In genomic region chr3:52170847-52171246, GRCm38 (mm10) we compare ENCODE assay signal across 19 mouse cellular contexts.
"Had no signal": no experiment of that assay in that cellular context is flagged by ENCODE, and none has a peak within 500 bp of the region (broad histone marks: within the 10 kb centered on the region; RNA-seq: fewer than 3 reads in every experiment).

No protein-coding gene starts in this region.

- DNase-seq: liver, postnatal 0 days; lung, adult 2 months; lung, postnatal 14 days; lung, postnatal 36 days; midbrain, embryonic 14.5 days; right cerebral cortex, postnatal 14 days; right cerebral cortex, postnatal 4 days; spleen, adult 18-20 months; thymus, adult 18-20 months; thymus, postnatal 14 days; thymus, postnatal 36 days had no signal

- ATAC-seq: lung, postnatal 0 days; midbrain, embryonic 16.5 days had no signal

- H3K27ac ChIP-seq: lung, embryonic 15.5 days; macrophage; midbrain, embryonic 12.5 days; neural tube, embryonic 12.5 days had no signal

- H3K9me3 ChIP-seq: lung, embryonic 15.5 days; megakaryocyte, embryonic 14.5 days; midbrain, embryonic 12.5 days; neural tube, embryonic 12.5 days had no signal

- H3K27me3 ChIP-seq: lung, embryonic 15.5 days; midbrain, embryonic 12.5 days; neural tube, embryonic 12.5 days had no signal

- H3K4me2 ChIP-seq: lung, embryonic 15.5 days; midbrain, embryonic 12.5 days; neural tube, embryonic 12.5 days had no signal

- H3K36me3 ChIP-seq: lung, embryonic 15.5 days; midbrain, embryonic 12.5 days; neural tube, embryonic 12.5 days had no signal

- H3K4me1 ChIP-seq: midbrain, embryonic 12.5 days; neural tube, embryonic 12.5 days had no signal

- H3K9ac ChIP-seq: liver, postnatal 0 days; lung, embryonic 15.5 days; midbrain, embryonic 12.5 days; neural tube, embryonic 12.5 days had no signal

- H3K4me3 ChIP-seq: lung, embryonic 15.5 days; megakaryocyte, embryonic 14.5 days; midbrain, embryonic 12.5 days; myocyte; neural tube, embryonic 12.5 days had no signal
